11 mouse cellular contexts compared by ENCODE assay signal in the genomic region with DNA sequence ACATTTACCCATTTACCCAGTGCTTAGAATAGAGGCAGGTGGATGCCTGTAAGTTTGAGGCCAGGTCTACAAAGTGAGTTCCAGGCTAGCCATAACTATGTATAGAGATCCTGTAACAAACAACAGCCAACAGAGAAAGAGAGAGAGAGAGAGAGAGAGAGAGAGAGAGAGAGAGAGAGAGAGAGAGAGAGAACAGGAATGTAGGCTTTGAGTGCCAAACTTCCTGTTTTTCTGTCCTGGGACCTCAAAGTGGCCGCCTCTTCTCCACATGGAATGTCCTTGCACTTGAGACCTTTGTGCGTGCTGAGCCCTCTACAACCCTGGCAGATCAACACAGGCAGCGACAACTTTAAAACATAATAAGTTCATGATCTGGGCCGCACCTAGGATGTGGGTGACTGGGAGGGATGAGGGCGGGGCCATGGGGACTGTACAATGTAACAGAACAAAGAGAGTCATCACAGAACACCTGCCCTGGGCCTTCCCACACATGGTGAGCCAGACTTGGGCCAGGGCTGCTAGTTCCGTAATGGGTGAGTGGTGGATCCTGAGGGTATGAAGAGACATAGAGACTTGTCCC. TPM values are rescaled to one million over a fixed set of nuclear protein-coding genes. Genes with fewer than 3 reads are reported as not detected.
DNase-seq lines count a peak whose midpoint lies in the region; ATAC-seq and TF ChIP-seq lines count a peak whose summit lies in the region.
"Had no signal": no experiment of that assay in that cellular context is flagged by ENCODE, and none has a peak within 500 bp of the region (broad histone marks: within the 10 kb centered on the region; RNA-seq: fewer than 3 reads in every experiment).

No protein-coding gene starts in this region.

- H3K36me3 ChIP-seq in hindbrain, embryonic 10.5 days: no peaks in the 10 kb centered on the region
- no peaks in the 10 kb centered on the region for H3K36me3 ChIP-seq in hindbrain, postnatal 0 days (ENCODE audit: insufficient read depth, low read length)
- no peaks in the 10 kb centered on the region for H3K36me3 ChIP-seq in intestine, embryonic 15.5 days
- H3K36me3 ChIP-seq in neural tube, embryonic 13.5 days: no peaks in the 10 kb centered on the region
- H3K36me3 ChIP-seq: midbrain, embryonic 10.5 days had no signal

- H3K27ac ChIP-seq in hindbrain, embryonic 10.5 days: peak overlapping the region; percentile 80; the same call in 1 of the 2 replicates
- no peak overlapping the region for H3K27ac ChIP-seq in hindbrain, postnatal 0 days
- no peak overlapping the region for H3K27ac ChIP-seq in intestine, embryonic 15.5 days
- no peak overlapping the region for H3K27ac ChIP-seq in neural tube, embryonic 13.5 days (replicated peaks)

- no peaks in the 10 kb centered on the region for H3K9me3 ChIP-seq in hindbrain, embryonic 10.5 days
- no peaks in the 10 kb centered on the region for H3K9me3 ChIP-seq in hindbrain, postnatal 0 days (ENCODE audit: low read length)
- no peaks in the 10 kb centered on the region for H3K9me3 ChIP-seq in intestine, embryonic 15.5 days
- no peaks in the 10 kb centered on the region for H3K9me3 ChIP-seq in neural tube, embryonic 13.5 days
- H3K9me3 ChIP-seq: midbrain, embryonic 10.5 days had no signal

- peaks cover 44% of the 10 kb centered on the region for H3K4me1 ChIP-seq in hindbrain, embryonic 10.5 days (replicated peaks)
- peaks cover 12% of the 10 kb centered on the region for H3K4me1 ChIP-seq in hindbrain, postnatal 0 days (ENCODE audit: insufficient read depth, low read length)
- H3K4me1 ChIP-seq in intestine, embryonic 15.5 days (replicated peaks): peaks cover 27% of the 10 kb centered on the region
- peaks cover 37% of the 10 kb centered on the region for H3K4me1 ChIP-seq in neural tube, embryonic 13.5 days (replicated peaks)

- WGBS in hindbrain, embryonic 10.5 days: 75% methylated on average over 6 of the region's 6 CpGs
- 80% methylated on average over 6 of the region's 6 CpGs for WGBS in hindbrain, postnatal 0 days
- WGBS in intestine, embryonic 15.5 days: 59% methylated on average over 6 of the region's 6 CpGs
- WGBS in neural tube, embryonic 13.5 days: 82% methylated on average over 6 of the region's 6 CpGs

- H3K9ac ChIP-seq in hindbrain, postnatal 0 days (replicated peaks; ENCODE audit: low read length): no peak overlapping the region
- H3K9ac ChIP-seq in intestine, embryonic 15.5 days: peak overlapping the region; percentile 37; the same call in 1 of the 2 replicates
- H3K9ac ChIP-seq in neural tube, embryonic 13.5 days: no peak overlapping the region

- no peak for ATAC-seq in hindbrain, postnatal 0 days
- ATAC-seq in intestine, embryonic 15.5 days: peak; percentile 44
- ATAC-seq in neural tube, embryonic 13.5 days (ENCODE audit: low read depth): no peak

- no peak for TF ChIP-seq CTCF in hindbrain, postnatal 0 days (IDR thresholded peaks at IDR 0.05; ENCODE audit: low read depth)

- DNase-seq in hindbrain, embryonic 10.5 days (ENCODE audit: low spot score): no peak
- no peak for DNase-seq in hindbrain, postnatal 0 days (ENCODE audit: low spot score)
- peak; percentile 84 for DNase-seq in T-cell, adult 2 months (ENCODE audit: low spot score)
- no peak for DNase-seq in cerebellum, adult 9-11 months
- DNase-seq in layer of hippocampus, postnatal 10 days (ENCODE audit: low spot score in 2 of 2): no peak
- no peak for DNase-seq in adrenal gland, adult 18-20 months (ENCODE audit: low spot score in 2 of 2)
- DNase-seq: cerebellum, adult 8-10 months; gastrocnemius, postnatal 36 days had no signal

- H3K27me3 ChIP-seq in hindbrain, embryonic 10.5 days (ENCODE audit: insufficient read depth, poor library complexity, severe bottlenecking): peaks cover 30% of the 10 kb centered on the region
- H3K27me3 ChIP-seq in hindbrain, postnatal 0 days (ENCODE audit: insufficient read depth, low read length): no peaks in the 10 kb centered on the region
- H3K27me3 ChIP-seq in intestine, embryonic 15.5 days (replicated peaks): no peaks in the 10 kb centered on the region; the same call in 1 of the 2 replicates
- peaks cover 22% of the 10 kb centered on the region for H3K27me3 ChIP-seq in neural tube, embryonic 13.5 days

- peak overlapping the region; percentile 55; the same call in 1 of the 2 replicates for H3K4me3 ChIP-seq in hindbrain, embryonic 10.5 days
- H3K4me3 ChIP-seq in hindbrain, postnatal 0 days (ENCODE audit: low read length): no peak overlapping the region
- 0 out of 2 replicates have a peak overlapping the region, but pooled peaks have one; percentile 45 for H3K4me3 ChIP-seq in intestine, embryonic 15.5 days (replicated peaks)
- no peak overlapping the region for H3K4me3 ChIP-seq in neural tube, embryonic 13.5 days

- H3K4me2 ChIP-seq in hindbrain, postnatal 0 days (ENCODE audit: low read depth, low read length): no peak overlapping the region; the same call in 1 of the 2 replicates
- peak overlapping the region; percentile 88 for H3K4me2 ChIP-seq in intestine, embryonic 15.5 days (replicated peaks)
- H3K4me2 ChIP-seq in neural tube, embryonic 13.5 days: peak overlapping the region; percentile 72

RNA-seq across cellular contexts. Expression of gene Tnfaip8l1, which starts 1.3 kb away (rescaled TPM):
- 10.4 and 11.8 TPM in 2 replicates for polyA plus RNA-seq in hindbrain, embryonic 10.5 days (2016; fragmentation: Nextera tagmentation; extraction: Ambion mirVana)
- 14.4 and 17.8 TPM in 2 replicates for total RNA-seq in hindbrain, postnatal 0 days (2014; rRNA removed)
- polyA plus RNA-seq in hindbrain, postnatal 0 days (2015; fragmentation: Nextera tagmentation; extraction: Ambion mirVana): 6.9 and 7.1 TPM in 2 replicates
- polyA plus RNA-seq in intestine, embryonic 15.5 days (2015; fragmentation: Nextera tagmentation; extraction: Ambion mirVana): 11.9 and 12.8 TPM in 2 replicates
- polyA plus RNA-seq in neural tube, embryonic 13.5 days (2015; fragmentation: Nextera tagmentation; extraction: Ambion mirVana): 8.5 and 9.1 TPM in 2 replicates
- total RNA-seq in layer of hippocampus, postnatal 10 days (2021): 1 to 10 TPM; 7.0 to 7.2 TPM
- 1 to 10 TPM; 1.9 to 2.5 TPM for total RNA-seq in adrenal gland, adult 18-20 months (2021)

RNA-seq across cellular contexts. Expression of gene Mydgf, which starts 20.1 kb away (rescaled TPM):
- 70.5 and 80.6 TPM in 2 replicates for polyA plus RNA-seq in hindbrain, embryonic 10.5 days (2016; fragmentation: Nextera tagmentation; extraction: Ambion mirVana)
- 58.1 and 59.0 TPM in 2 replicates for total RNA-seq in hindbrain, postnatal 0 days (2014; rRNA removed)
- polyA plus RNA-seq in hindbrain, postnatal 0 days (2015; fragmentation: Nextera tagmentation; extraction: Ambion mirVana): 86.6 and 86.9 TPM in 2 replicates
- polyA plus RNA-seq in intestine, embryonic 15.5 days (2015; fragmentation: Nextera tagmentation; extraction: Ambion mirVana): 105 and 127 TPM in 2 replicates
- polyA plus RNA-seq in neural tube, embryonic 13.5 days (2015; fragmentation: Nextera tagmentation; extraction: Ambion mirVana): 67.4 and 74.2 TPM in 2 replicates
- total RNA-seq in layer of hippocampus, postnatal 10 days (2021): 10 to 100 TPM; 48.3 to 53.7 TPM
- 10 to 100 TPM; 49.6 to 56.6 TPM for total RNA-seq in adrenal gland, adult 18-20 months (2021)

RNA-seq across cellular contexts. Expression of gene Sema6b, which starts 23.5 kb away (rescaled TPM):
- polyA plus RNA-seq in hindbrain, embryonic 10.5 days (2016; fragmentation: Nextera tagmentation; extraction: Ambion mirVana): 2.3 and 3.8 TPM in 2 replicates
- total RNA-seq in hindbrain, postnatal 0 days (2014; rRNA removed): 91.6 and 97.5 TPM in 2 replicates
- polyA plus RNA-seq in hindbrain, postnatal 0 days (2015; fragmentation: Nextera tagmentation; extraction: Ambion mirVana): 12.9 and 13.2 TPM in 2 replicates
- polyA plus RNA-seq in intestine, embryonic 15.5 days (2015; fragmentation: Nextera tagmentation; extraction: Ambion mirVana): 1.4 TPM in 2 replicates
- 10.9 and 11.1 TPM in 2 replicates for polyA plus RNA-seq in neural tube, embryonic 13.5 days (2015; fragmentation: Nextera tagmentation; extraction: Ambion mirVana)
- 100 to 1,000 TPM; 117 to 125 TPM for total RNA-seq in layer of hippocampus, postnatal 10 days (2021)
- 1 to 10 TPM; 6.3 to 7.0 TPM for total RNA-seq in adrenal gland, adult 18-20 months (2021)

RNA-seq across cellular contexts. Expression of gene Lrg1, which starts 41.8 kb away (rescaled TPM):
- polyA plus RNA-seq in hindbrain, embryonic 10.5 days (2016; fragmentation: Nextera tagmentation; extraction: Ambion mirVana): not detected in 2 replicates
- total RNA-seq in hindbrain, postnatal 0 days (2014; rRNA removed): 0.21 TPM in 1 of 2 replicates, not detected in the other
- 0.90 and 0.95 TPM in 2 replicates for polyA plus RNA-seq in hindbrain, postnatal 0 days (2015; fragmentation: Nextera tagmentation; extraction: Ambion mirVana)
- 0.15 and 0.33 TPM in 2 replicates for polyA plus RNA-seq in intestine, embryonic 15.5 days (2015; fragmentation: Nextera tagmentation; extraction: Ambion mirVana)
- 0.22 TPM in 1 of 2 replicates, not detected in the other for polyA plus RNA-seq in neural tube, embryonic 13.5 days (2015; fragmentation: Nextera tagmentation; extraction: Ambion mirVana)
- not detected for total RNA-seq in layer of hippocampus, postnatal 10 days (2021)
- total RNA-seq in adrenal gland, adult 18-20 months (2021): 10 to 100 TPM; 21.2 to 57.7 TPM
- polyA plus RNA-seq: midbrain, embryonic 10.5 days had no signal

RNA-seq across cellular contexts. Expression of gene Plin5, which starts 46.2 kb away (rescaled TPM):
- polyA plus RNA-seq in hindbrain, embryonic 10.5 days (2016; fragmentation: Nextera tagmentation; extraction: Ambion mirVana): 0.39 and 0.42 TPM in 2 replicates
- total RNA-seq in hindbrain, postnatal 0 days (2014; rRNA removed): 2.2 and 3.3 TPM in 2 replicates
- 4.1 and 4.4 TPM in 2 replicates for polyA plus RNA-seq in hindbrain, postnatal 0 days (2015; fragmentation: Nextera tagmentation; extraction: Ambion mirVana)
- polyA plus RNA-seq in intestine, embryonic 15.5 days (2015; fragmentation: Nextera tagmentation; extraction: Ambion mirVana): 0.52 and 0.85 TPM in 2 replicates
- 0.83 and 0.93 TPM in 2 replicates for polyA plus RNA-seq in neural tube, embryonic 13.5 days (2015; fragmentation: Nextera tagmentation; extraction: Ambion mirVana)
- 1 to 10 TPM; 1.0 to 1.7 TPM for total RNA-seq in layer of hippocampus, postnatal 10 days (2021)
- 10 to 100 TPM; 53.7 to 67.4 TPM for total RNA-seq in adrenal gland, adult 18-20 months (2021)

Comparison
In these comparisons a context has a peak if more than half of its experiments do, and no peak if none do; other contexts are left out.
1. H3K4me3 ChIP-seq: peak in hindbrain, embryonic 10.5 days (single experiment) and intestine, embryonic 15.5 days (single experiment); none in hindbrain, postnatal 0 days (single experiment) and neural tube, embryonic 13.5 days (single experiment).